Mouse (Mus musculus): ENCODE measurements at regions not wholly inside any gene's neighbourhood (a gene's known extent, or its start where the extent isn't known, plus 50 kb on each side); places are given as distances from the start of the nearest gene placed in this dataset.

GRCm38 (mm10) chr2:30709386-30709884 lies 94.0 kb downstream of the 1700001O22Rik start:
- Histone ChIP-seq H3K4me3 (ENCODE audit: low read depth, low read length) (no peak overlapping the region), H3K9me3 (replicated peaks) (no peaks in the 10 kb centered on the region), H3K36me3 (replicated peaks) (no peaks in the 10 kb centered on the region), H3K27me3 (ENCODE audit: insufficient read depth, low read length) (peaks cover 70% of the 10 kb centered on the region), H3K4me1 (ENCODE audit: insufficient read depth, low read depth, low read length) (peaks cover 2% of the 10 kb centered on the region)
- no peak for TF ChIP-seq GATA1 (IDR thresholded peaks at IDR 0.05; ENCODE audit: borderline replicate concordance, low read length)
- TF ChIP-seq POLR2AphosphoS5 (IDR thresholded peaks at IDR 0.05; ENCODE audit: insufficient replicate concordance, low read depth, low read length), result no peak
- no peak for TF ChIP-seq TAL1 (conservative IDR thresholded peaks at IDR 0.05; ENCODE audit: low read depth, low read length)
- TF ChIP-seq CTCF (IDR thresholded peaks at IDR 0.05; ENCODE audit: low read depth, low read length), result no peak
- TF ChIP-seq GATA2 (IDR thresholded peaks at IDR 0.05; ENCODE audit: borderline replicate concordance, low read depth, low read length), result no peak
- no peak for ATAC-seq (ENCODE audit: extremely low read depth, insufficient number of reproducible peaks, low FRiP score, poor library complexity, severe bottlenecking)
- no peak for DNase-seq (ENCODE audit: low spot score)

DNA sequence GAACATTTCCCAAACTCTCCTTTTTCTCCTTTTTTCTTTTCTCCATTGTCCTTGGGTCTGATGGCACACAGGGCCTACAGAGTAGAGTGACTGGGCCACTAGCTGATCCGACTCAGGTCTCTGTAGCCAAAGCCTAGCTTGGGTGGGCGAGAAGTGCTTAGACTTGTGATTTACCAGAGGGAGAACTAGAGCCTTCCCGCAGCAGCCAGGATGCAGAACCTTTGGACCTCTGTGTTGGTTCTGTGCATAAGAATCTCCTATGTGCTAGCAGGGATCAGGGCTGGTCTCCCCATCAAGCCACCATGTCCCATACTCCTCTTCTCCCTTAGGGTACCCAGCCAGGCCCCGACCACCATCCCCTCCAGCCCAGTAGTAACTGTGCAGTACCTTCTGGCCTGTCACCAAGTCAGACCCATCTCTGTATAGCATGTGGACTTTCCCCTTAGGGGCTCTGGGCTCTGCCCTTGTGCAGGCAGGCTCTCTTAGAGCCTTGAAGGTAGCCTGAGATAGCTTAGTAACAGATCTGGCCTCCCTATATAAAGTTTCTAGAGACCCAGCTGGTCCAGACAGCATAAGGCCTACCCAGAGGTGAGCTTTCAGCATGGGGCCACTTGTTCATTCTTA lies 94.6 kb downstream of the 1700001O22Rik start:
- ATAC-seq (ENCODE audit: extremely low read depth, insufficient number of reproducible peaks, low FRiP score, poor library complexity, severe bottlenecking) (no peak), DNase-seq (ENCODE audit: low spot score) (no peak)
- Histone ChIP-seq H3K9me3 (replicated peaks) (no peaks in the 10 kb centered on the region), H3K27me3 (ENCODE audit: insufficient read depth, low read length) (peaks cover 68% of the 10 kb centered on the region), H3K36me3 (replicated peaks) (no peaks in the 10 kb centered on the region), H3K4me3 (ENCODE audit: low read depth, low read length) (no peak overlapping the region), H3K4me1 (ENCODE audit: insufficient read depth, low read depth, low read length) (peaks cover 2% of the 10 kb centered on the region)
- TF ChIP-seq GATA2 (IDR thresholded peaks at IDR 0.05; ENCODE audit: borderline replicate concordance, low read depth, low read length), result no peak
- TF ChIP-seq CTCF (IDR thresholded peaks at IDR 0.05; ENCODE audit: low read depth, low read length), result no peak
- no peak for TF ChIP-seq GATA1 (IDR thresholded peaks at IDR 0.05; ENCODE audit: borderline replicate concordance, low read length)
- TF ChIP-seq TAL1 (conservative IDR thresholded peaks at IDR 0.05; ENCODE audit: low read depth, low read length), result no peak
- TF ChIP-seq POLR2AphosphoS5 (IDR thresholded peaks at IDR 0.05; ENCODE audit: insufficient replicate concordance, low read depth, low read length), result no peak

- no peak for ATAC-seq (ENCODE audit: extremely low read depth, insufficient number of reproducible peaks, low FRiP score, poor library complexity, severe bottlenecking)
- Histone ChIP-seq H3K9me3 (replicated peaks) (no peaks in the 10 kb centered on the region), H3K4me1 (ENCODE audit: insufficient read depth, low read depth, low read length) (peaks cover 2% of the 10 kb centered on the region), H3K36me3 (replicated peaks) (no peaks in the 10 kb centered on the region), H3K4me3 (ENCODE audit: low read depth, low read length) (no peak overlapping the region), H3K27me3 (ENCODE audit: insufficient read depth, low read length) (peaks cover 62% of the 10 kb centered on the region)
- DNase-seq (ENCODE audit: low spot score), result no peak
- TF ChIP-seq CTCF (IDR thresholded peaks at IDR 0.05; ENCODE audit: low read depth, low read length) (no peak), POLR2AphosphoS5 (IDR thresholded peaks at IDR 0.05; ENCODE audit: insufficient replicate concordance, low read depth, low read length) (no peak), GATA2 (IDR thresholded peaks at IDR 0.05; ENCODE audit: borderline replicate concordance, low read depth, low read length) (no peak), TAL1 (conservative IDR thresholded peaks at IDR 0.05; ENCODE audit: low read depth, low read length) (no peak), GATA1 (IDR thresholded peaks at IDR 0.05; ENCODE audit: borderline replicate concordance, low read length) (no peak)
Measured at GRCm38 (mm10) chr2:30708001-30708683, 95.3 kb downstream of the 1700001O22Rik start.

DNA sequence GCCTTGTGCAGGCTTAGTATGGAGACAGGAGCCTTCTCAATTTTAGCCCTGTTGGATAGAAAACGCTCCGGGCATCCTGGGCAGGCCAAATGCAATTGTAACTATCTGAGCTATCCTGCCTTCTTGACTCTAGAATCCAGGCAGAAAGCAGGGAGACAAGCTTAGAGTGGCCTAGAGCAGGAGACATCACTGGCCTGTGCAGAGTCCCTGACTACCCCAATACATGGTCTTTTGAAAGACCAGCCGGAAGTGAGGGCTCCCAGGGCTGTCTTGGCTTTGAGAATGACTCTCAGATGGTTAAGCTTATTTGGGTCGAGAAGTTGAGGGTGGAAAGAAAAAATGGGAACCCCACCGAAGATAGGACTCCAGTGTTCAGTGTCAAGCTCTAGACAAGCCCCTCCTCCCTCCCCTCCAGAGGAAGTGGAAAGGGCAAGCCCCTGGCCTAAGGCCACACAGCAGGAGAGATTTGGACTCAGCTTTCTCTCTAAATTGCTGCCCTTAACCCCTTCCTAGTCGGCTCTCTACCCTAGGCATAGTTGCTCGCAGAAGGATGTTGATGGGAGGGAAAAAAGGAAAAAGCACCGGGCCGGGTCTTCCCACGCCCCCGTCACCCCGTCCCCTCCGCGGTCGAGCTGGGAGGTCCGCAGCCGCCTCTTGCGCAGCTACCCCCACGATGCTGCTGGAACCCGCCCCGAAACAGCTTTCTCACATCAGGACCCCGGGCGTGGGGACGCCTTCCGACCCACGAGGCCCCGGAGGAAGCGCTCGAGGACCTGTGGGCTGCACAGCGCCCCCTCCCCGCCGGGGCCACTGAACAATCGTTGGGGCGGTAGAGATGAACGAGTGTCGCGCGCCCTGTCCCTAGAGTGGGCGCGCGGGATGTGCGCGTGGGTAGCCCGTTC lies 96.1 kb downstream of the 1700001O22Rik start:
- H3K36me3 ChIP-seq (replicated peaks), result no peaks in the 10 kb centered on the region
- peaks cover 54% of the 10 kb centered on the region for H3K27me3 ChIP-seq (ENCODE audit: insufficient read depth, low read length)
- no peak for DNase-seq (ENCODE audit: low spot score)
- ATAC-seq (ENCODE audit: extremely low read depth, insufficient number of reproducible peaks, low FRiP score, poor library complexity, severe bottlenecking), result no peak
- no peaks in the 10 kb centered on the region for H3K9me3 ChIP-seq (replicated peaks)
- TF ChIP-seq TAL1 (conservative IDR thresholded peaks at IDR 0.05; ENCODE audit: low read depth, low read length) (no peak), GATA2 (IDR thresholded peaks at IDR 0.05; ENCODE audit: borderline replicate concordance, low read depth, low read length) (no peak), POLR2AphosphoS5 (IDR thresholded peaks at IDR 0.05; ENCODE audit: insufficient replicate concordance, low read depth, low read length) (no peak), CTCF (IDR thresholded peaks at IDR 0.05; ENCODE audit: low read depth, low read length) (no peak), GATA1 (IDR thresholded peaks at IDR 0.05; ENCODE audit: borderline replicate concordance, low read length) (no peak)
- H3K4me1 ChIP-seq (ENCODE audit: insufficient read depth, low read depth, low read length), result no peaks in the 10 kb centered on the region; the same call in 1 of the 2 replicates
- H3K4me3 ChIP-seq (ENCODE audit: low read depth, low read length), result no peak overlapping the region

GRCm38 (mm10) chr2:30706036-30706435 lies 97.4 kb downstream of the 1700001O22Rik start:
- DNase-seq (ENCODE audit: low spot score) (no peak), ATAC-seq (ENCODE audit: extremely low read depth, insufficient number of reproducible peaks, low FRiP score, poor library complexity, severe bottlenecking) (no peak)
- H3K9me3 ChIP-seq (replicated peaks), result no peaks in the 10 kb centered on the region
- peaks cover 41% of the 10 kb centered on the region for H3K27me3 ChIP-seq (ENCODE audit: insufficient read depth, low read length)
- TF ChIP-seq GATA2 (IDR thresholded peaks at IDR 0.05; ENCODE audit: borderline replicate concordance, low read depth, low read length), result no peak
- TF ChIP-seq TAL1 (conservative IDR thresholded peaks at IDR 0.05; ENCODE audit: low read depth, low read length), result no peak
- no peak for TF ChIP-seq POLR2AphosphoS5 (IDR thresholded peaks at IDR 0.05; ENCODE audit: insufficient replicate concordance, low read depth, low read length)
- TF ChIP-seq CTCF (IDR thresholded peaks at IDR 0.05; ENCODE audit: low read depth, low read length), result no peak
- TF ChIP-seq GATA1 (IDR thresholded peaks at IDR 0.05; ENCODE audit: borderline replicate concordance, low read length), result no peak
- no peak overlapping the region for H3K4me3 ChIP-seq (ENCODE audit: low read depth, low read length)
- no peaks in the 10 kb centered on the region for H3K36me3 ChIP-seq (replicated peaks)
- H3K4me1 ChIP-seq (ENCODE audit: insufficient read depth, low read depth, low read length), result no peaks in the 10 kb centered on the region
